Mouse (Mus musculus) colon, adult 2 months (tissue): ENCODE measurements around the gene Rps26. TPM values are rescaled to one million over a fixed set of nuclear protein-coding genes. Genes with fewer than 3 reads are reported as not detected.

Experiments used
- polyA plus RNA-seq: library from polyadenylated mRNA; depleted of rRNA; stranded (reverse); fragments of >200 nt; gene quantifications from 2 replicates; pipeline ENCODE4 v1.2.3, GENCODE M21; 2012; rRNA removed

Rps26 gene
- 948 and 1,040 TPM in 2 replicates for polyA plus RNA-seq

GRCm38 (mm10) chr10:128626311-128627310, at the start of gene Rps26:
Rps26 (minus strand) TSS chr10:128626747.

DNA sequence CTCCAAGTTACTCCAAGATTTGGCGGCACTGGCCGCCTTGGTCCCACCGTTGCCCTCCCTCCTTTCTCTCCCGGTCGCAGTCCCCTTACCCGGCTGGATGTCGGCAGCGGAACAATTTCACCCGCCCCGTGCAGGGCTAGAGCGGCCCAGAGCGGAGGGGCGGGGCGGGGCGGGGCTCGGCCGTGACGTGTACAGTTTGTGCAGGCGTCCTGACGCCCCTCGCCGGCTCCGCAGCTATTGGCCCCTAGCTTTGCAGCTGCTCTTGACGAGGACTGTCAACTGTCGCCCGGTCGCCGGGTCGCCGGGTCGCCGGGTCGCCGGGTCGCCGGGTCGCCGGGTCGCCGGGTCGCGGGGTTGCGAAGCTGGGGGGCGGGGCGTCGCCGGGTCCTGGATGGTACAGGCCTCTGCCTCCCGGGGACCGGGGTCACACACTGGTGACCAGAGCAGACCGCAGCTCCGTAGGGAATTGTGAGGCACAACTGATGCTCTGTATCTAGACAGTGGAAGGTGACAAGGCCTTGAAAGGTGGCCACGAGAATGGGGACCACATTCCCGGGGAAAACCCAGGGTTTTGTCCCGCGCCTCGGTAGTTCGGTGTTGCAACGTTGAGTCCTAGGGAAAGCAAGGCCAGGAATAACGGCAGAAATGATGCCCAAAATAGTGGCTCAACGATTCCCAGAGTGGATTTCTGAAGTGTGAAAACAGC, 47.4 kb upstream of the Rps26 start, which contains the start of gene Suox:
Gene Suox (minus strand): TSS at position 311 of the 706 bp plus-strand sequence.

GRCm38 (mm10) chr10:128645111-128646011, 18.8 kb upstream of the Rps26 start, which contains the start of gene Ikzf4:
Ikzf4 (minus strand) TSS chr10:128645991.

GRCm38 (mm10) chr10:128589464-128590192, 36.9 kb downstream of the Rps26 start, which contains the start of gene Erbb3:
Erbb3 (minus strand) TSS chr10:128589652.

Other genes starting within 250 kb of the Rps26 start
- 29.3 and 32.7 TPM in 2 replicates for gene Ankrd52, start 249.6 kb downstream of the Rps26 start, polyA plus RNA-seq
- gene Slc39a5, start 225.5 kb downstream of the Rps26 start, polyA plus RNA-seq, result 138 and 172 TPM in 2 replicates
- 27.4 and 27.5 TPM in 2 replicates for gene Nabp2, start 215.3 kb downstream of the Rps26 start, polyA plus RNA-seq
- 21.8 and 24.4 TPM in 2 replicates for gene Rnf41, start 215.1 kb downstream of the Rps26 start, polyA plus RNA-seq
- 77.1 and 80.9 TPM in 2 replicates for gene Smarcc2, start 167.5 kb downstream of the Rps26 start, polyA plus RNA-seq
- 1,151 and 1,354 TPM in 2 replicates for gene Myl6, start 132.6 kb downstream of the Rps26 start, polyA plus RNA-seq
- gene Myl6b, start 128.1 kb downstream of the Rps26 start, polyA plus RNA-seq, result 1.6 and 2.1 TPM in 2 replicates
- gene Esyt1, start 100.9 kb downstream of the Rps26 start, polyA plus RNA-seq, result 66.7 and 76.5 TPM in 2 replicates
- 15.6 and 20.1 TPM in 2 replicates for gene Zc3h10, start 79.0 kb downstream of the Rps26 start, polyA plus RNA-seq
- gene Rpl41, start 77.4 kb downstream of the Rps26 start, polyA plus RNA-seq, result 2,287 and 3,176 TPM in 2 replicates
- 11.8 and 15.3 TPM in 2 replicates for gene Pa2g4, start 60.8 kb downstream of the Rps26 start, polyA plus RNA-seq
- gene Erbb3, start 37.1 kb downstream of the Rps26 start, polyA plus RNA-seq, result 84.1 and 97.8 TPM in 2 replicates
- 0.83 and 1.3 TPM in 2 replicates for gene Ikzf4, start 19.2 kb upstream of the Rps26 start, polyA plus RNA-seq
- gene Suox, start 47.3 kb upstream of the Rps26 start, polyA plus RNA-seq, result 10.0 and 12.2 TPM in 2 replicates
- 51.6 and 59.7 TPM in 2 replicates for gene Rab5b, start 69.5 kb upstream of the Rps26 start, polyA plus RNA-seq
- gene Pmel, start 77.4 kb upstream of the Rps26 start, polyA plus RNA-seq, result 3.2 and 3.4 TPM in 2 replicates
- gene Cdk2, start 78.3 kb upstream of the Rps26 start, polyA plus RNA-seq, result 11.2 and 11.4 TPM in 2 replicates
- gene Dgka, start 118.1 kb upstream of the Rps26 start, polyA plus RNA-seq, result 80.2 and 87.4 TPM in 2 replicates
- 17.4 and 19.1 TPM in 2 replicates for gene Pym1, start 121.1 kb upstream of the Rps26 start, polyA plus RNA-seq
- gene Mmp19, start 164.2 kb upstream of the Rps26 start, polyA plus RNA-seq, result 4.8 and 5.0 TPM in 2 replicates
- gene Dnajc14, start 177.3 kb upstream of the Rps26 start, polyA plus RNA-seq, result 15.2 and 16.5 TPM in 2 replicates
- gene Tmem198b, start 177.6 kb upstream of the Rps26 start, polyA plus RNA-seq, result 17.7 and 17.9 TPM in 2 replicates
- gene Sarnp, start 190.6 kb upstream of the Rps26 start, polyA plus RNA-seq, result 2.0 and 2.3 TPM in 2 replicates
- gene Ormdl2, start 194.9 kb upstream of the Rps26 start, polyA plus RNA-seq, result 90.8 and 92.6 TPM in 2 replicates